Mouse (Mus musculus) telencephalon, adult 2 months (tissue): ENCODE measurements around the gene Smarca5.

Experiments
- DNase-seq: peaks from one replicate; pipeline ENCODE4 v3.0.0-alpha.2; 2011; ENCODE audit warnings: low read depth, low spot score

Smarca5 gene

DNA sequence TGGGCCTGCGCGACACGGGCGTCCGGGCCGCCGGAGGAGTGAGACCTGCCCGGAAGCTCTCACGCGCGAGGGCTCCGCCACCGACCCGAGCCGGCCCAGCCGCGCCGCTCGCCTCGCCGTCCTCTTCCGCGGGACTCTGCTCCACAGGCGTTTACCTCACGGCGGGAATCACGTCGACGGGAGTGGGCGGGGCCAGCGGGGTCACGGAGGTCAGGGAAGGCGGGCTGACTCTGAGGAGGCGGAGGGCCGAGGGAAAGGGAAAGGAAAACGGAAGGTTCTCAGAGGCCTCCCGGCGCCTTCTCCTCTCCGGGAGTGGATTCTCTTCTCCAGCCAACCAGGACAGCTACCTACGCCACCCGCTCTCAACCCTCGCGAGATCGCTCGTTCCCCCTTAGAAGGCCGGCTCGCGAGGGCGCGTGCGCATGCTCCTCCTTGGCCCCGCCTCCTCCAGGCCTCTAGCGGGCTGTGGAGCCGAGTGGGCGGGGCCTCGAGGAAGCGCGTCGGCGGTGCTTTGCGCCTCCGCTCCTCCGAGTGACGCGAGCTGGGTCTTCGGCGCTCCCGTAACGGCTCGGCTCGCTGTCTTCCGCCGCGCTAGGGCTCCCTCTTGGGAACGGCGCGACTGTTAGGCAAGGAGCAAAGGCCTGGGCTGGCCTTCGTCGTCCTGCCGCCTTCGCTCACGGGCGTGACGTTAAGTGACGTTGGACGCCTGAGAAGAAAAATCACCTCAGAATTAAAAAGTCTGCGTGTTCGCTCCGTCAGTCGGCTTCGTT is at the start of gene Smarca5:
Smarca5 (minus strand) TSS at position 343 of the 770 bp plus-strand sequence.
- peak; percentile 91 for DNase-seq

DNA sequence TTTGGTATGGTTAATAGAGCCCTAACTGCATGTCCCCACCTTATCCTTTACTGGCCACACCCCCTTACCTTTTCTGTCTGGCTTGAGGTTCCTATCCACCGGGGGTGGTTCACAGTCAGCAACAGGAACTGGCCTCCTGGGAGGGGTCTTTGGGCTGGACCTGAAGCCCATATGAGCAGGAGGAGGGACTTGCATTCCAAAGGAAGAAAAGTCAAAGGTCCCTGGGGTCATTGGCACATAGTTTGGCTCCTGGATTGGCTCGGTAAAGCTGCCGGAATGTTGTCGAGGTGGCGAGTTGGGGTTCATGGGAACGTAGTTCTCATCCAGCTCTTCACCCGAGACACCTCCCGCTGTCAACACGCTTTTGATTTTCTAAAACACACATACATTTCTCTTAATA is 45.3 kb upstream of the Smarca5 start:
- no peak for DNase-seq

DNA sequence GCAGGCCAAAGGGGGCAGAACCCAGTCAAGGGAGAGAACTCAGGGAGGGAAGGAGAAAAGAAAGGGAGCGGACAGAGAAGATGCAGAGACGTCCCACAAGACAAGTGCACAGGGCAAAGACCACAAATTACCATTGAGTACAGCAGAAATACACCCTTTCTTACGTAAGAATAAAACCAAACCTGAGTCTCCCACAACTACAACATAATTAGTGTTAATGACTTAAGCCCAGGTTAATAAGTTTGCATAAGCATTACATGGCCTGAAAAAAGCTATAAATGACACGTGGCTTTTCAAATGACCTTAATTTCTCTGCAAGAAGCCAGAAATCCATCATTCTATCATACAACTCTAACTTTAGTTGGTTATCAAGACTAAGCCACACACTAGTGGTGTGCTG is 44.0 kb upstream of the Smarca5 start:
- no peak for DNase-seq

DNA sequence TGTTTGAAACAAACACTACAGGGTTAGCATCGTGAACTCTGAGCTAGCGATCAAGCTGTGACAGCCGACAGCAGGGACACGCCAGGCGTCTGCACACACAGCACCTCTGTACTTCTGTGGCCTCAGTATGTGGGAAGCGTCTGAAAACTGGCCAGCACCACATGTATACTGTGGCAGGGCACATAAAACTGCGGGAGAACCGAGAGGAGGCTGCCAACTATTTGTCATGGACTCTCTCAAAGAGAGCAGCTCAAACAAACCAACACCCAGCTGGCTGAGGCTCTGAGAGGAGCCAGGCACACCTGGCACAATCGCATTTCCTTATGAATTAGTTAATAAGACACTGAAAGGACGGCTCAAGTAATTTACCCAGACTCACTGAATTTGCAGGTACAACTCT is 42.0 kb upstream of the Smarca5 start:
- no peak for DNase-seq

DNA sequence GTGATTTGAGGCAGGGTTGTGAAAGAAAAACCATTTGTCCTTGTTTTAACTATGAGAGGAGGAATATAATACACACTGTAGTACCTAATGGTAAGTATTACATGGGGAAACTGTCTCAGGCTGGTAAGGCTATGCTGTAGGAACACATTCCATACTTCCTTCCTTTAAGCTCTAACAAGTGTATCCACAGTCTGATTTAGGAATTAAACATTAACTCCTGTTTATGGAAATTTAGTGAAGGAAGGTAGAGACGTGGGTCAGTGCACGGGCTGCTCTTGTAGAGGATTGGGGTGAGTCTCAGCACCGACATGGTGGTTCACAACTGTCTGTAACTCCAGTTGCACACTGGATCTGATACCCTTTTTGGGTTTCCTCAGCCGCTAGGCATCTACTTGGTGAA is 41.0 kb upstream of the Smarca5 start:
- DNase-seq, result no peak

DNA sequence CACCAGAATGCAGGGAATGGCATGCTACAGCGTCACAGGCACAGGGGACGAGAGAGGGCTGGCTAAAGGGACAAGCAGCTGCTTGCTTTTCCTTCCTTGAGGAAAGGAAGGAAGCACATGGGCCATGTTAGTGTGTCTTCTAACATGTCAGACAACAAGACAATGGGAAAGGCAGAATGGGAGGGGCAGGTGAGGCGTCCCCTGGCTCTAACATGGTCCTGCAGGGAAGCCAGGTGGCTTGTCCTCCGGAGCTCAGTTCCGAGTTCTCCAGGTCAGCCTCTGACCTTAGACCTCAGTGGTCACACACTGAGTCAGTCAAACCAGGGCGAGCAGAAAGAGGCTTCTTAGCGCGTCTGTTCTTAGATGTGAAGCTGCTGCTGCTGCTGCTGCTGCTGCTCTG is 37.1 kb upstream of the Smarca5 start:
- DNase-seq, result no peak

DNA sequence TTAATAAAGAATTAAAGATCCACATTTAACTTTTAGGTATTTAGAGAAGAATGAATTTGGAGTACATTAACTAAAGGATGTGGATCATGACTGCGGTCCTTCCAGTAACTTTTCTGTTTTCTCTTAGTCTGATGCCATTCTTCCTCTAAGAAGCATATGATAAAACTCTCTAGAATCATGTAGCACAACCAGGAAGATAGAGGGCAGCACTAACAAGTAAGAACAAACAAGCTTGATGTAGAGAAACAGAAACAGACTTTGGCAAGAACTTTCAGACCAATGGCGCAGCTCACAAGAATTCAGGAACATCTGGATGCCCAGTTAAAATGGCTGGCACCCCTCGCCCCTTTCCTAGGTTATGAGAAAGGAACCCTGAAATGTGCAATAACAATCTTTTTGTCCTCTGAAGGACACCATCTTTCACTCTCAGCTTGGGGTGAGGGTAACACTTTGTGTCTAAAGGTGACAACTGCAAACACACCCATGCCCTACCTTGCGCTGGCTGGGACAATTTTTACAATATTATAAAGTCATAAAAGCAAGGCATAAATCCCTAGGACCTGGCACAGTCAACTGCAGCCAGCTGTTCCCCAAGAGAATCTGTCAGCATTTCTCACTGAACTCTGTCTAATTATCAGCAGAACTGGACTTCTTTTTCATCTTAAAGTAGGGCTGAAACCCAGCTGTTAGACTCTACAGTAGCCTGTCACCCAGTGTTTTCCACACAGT is 33.6 kb upstream of the Smarca5 start:
- DNase-seq, result peak; percentile 41

DNA sequence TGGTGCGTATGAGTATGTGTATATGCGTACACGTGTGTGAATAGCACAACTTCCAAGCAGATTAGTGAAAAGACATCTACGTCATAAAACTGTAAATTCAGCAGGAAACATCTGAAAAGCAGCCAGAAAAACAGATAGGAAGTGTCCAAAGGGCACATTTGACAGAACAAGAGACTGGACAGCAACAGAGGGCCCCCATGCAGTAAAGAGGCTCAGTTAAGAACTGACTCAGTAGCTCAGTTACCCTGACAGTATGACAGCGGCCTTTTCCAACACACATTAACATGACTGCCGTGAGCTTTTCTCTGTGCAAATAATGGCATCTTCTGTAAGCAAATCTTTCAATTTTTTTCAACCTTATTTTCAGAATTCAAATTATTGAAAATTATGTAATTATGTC is 29.2 kb upstream of the Smarca5 start:
- no peak for DNase-seq

DNA sequence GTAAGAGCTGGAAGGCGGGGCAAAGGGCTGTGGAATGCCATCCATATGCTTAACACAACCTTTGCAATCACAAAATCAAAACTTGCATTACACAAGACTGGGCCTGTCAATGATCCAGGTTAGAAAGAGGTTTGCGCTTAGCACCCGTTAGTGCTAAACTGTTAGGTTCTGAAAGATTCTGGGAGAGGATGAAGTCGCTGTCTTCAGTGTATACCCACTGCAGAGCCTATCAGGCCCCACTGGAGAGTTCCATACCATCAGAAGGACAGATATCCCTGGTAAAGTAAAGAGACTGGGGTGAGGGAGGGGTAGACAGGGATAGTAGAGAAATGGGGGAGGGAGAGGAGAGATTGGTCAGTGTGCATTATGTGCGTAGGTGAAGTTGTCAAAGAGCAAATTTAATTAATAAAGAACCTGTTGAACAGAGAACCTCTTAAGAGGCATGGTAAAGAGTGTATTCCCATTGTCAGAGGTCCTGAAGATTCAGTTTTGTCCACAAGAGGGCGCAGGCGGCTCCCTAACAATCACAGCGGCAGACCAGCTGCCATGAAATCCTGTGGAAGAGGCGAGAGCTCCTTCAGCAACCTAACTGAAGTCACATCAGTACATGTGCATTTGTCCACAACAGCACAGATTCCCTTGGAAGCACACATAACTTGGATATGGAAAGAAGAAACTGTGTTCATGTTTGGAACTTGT is 13.9 kb upstream of the Smarca5 start:
- peak; percentile 64 for DNase-seq

DNA sequence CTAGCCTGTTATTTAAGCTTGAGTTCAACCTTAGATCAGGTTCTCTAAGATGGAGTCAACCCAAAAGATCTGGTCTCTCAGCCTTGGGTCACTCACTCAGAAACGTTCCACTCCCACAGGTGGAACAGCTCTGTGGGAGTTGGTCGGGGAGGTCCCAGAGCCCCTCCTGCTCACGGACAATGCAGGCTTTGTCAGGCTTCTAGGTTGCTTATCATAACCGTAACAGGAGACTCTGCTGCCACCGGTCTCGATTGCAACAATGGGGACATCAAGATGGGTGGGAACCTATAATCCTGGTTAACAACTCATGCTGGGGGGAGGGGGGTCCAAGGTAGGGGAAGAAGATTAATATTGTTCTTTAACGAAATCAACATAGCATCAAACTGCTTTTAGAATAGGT is 13.1 kb upstream of the Smarca5 start:
- no peak for DNase-seq

DNA sequence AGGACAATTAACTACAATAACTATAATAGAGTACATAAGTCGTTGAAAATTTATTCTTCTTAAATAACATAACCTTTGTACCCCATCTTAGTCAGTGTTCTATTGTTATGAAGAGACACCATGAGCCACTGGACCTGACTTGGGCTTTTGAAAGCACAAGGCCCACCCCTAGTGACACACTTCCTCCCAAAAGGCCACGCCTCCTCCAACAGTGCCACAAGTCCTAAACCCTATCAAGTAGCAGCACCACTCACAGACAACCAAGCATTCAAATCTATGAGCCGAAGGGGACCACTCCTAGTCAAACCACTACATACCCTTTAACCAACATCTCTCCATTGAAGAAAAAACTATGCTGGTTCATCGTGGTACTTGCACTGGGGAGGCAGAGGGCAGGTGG is 9.8 kb upstream of the Smarca5 start:
- no peak for DNase-seq

DNA sequence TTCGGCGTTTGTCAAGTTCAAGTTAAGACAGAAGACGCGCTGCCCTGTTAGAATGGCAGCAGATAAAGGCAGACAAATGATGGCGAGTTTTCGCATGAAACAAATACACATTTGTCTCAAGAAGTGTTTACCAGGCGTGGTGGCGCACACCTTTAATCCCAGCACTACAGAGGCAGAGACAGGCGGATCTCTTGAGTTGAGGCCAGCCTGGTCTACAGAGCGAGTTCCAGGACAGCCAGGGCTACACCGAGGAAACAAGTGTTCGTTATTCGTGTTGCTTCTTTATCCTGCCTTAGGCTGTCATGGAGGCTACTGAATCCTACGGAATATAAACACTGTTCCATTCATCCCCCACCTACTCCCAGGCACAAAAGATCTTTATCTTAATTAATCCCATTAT is 635 bp upstream of the Smarca5 start:
- DNase-seq, result no peak

DNA sequence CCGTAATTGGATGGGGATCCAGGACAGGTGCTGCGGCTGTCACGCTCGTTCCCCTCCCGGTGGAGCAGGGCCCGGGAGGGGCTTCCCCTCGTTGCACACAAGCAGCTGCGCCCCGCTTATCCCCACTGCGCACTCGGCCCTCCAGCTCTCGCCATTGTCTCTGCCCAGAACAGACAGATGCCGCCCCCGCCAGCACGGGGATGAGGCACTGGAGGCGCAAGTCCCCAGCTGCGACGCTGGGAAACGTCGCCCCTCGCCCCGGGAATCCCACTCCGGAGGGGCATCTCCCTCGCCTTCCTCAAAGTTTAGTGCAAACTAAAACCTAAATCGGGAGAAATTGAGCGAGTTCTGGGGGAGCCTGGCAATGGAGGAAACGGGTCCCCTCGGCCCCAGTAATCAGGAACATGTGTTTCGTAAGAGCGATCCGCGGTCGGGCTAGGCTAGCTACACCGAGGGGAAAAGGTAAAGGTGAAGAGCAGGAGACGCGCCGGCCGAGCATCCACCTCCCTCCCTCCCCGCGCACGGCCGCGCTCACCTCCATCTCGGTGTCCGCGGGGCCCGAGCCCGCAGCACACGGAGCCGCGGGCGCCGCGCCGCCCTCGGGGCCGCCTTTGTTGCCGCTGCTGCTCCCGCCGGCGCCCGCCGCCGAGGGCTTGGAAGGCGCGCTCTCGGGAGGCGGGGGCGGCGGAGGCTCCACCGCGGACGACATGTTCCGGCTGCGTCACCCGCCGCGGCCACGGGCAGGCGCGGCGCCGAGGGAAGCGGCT is 726 bp downstream of the Smarca5 start:
- peak; percentile 33 for DNase-seq

DNA sequence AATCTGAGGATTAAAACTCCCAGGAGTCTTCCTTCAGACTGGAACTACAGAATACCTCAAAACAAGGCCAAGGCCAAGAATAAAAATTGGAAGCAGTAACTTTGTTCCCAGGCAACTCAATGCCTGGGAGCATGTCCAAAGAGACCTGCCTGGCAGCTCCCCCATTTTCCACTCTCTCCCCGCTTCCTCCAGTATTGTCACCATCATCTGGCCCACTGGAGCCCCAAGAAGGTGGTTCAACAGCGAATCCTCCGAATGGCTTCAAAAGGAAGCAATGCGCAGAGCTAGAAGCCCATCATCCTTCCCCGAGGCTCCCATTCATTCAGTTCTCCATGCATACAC is 1.3 kb downstream of the Smarca5 start:
- peak; percentile 16 for DNase-seq

DNA sequence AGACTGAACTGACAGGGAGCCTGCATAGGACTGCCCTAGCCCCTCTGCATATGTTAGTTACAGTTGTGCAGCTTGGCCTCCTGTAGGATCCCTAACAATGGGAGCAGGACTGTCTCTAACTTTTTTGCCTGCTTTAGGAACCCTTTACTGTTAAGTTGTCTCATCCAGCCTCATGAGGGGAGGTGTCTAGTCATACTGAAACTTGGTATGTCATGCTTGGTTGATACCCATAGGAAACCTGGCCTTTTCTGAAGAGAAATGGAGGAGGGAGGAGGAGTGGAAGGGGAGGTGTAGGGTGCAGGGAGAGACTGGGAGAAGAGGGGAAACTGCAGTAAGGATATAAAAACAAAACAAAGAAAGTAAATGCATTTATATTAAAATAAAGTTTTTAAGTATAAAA is 7.0 kb downstream of the Smarca5 start:
- no peak for DNase-seq

DNA sequence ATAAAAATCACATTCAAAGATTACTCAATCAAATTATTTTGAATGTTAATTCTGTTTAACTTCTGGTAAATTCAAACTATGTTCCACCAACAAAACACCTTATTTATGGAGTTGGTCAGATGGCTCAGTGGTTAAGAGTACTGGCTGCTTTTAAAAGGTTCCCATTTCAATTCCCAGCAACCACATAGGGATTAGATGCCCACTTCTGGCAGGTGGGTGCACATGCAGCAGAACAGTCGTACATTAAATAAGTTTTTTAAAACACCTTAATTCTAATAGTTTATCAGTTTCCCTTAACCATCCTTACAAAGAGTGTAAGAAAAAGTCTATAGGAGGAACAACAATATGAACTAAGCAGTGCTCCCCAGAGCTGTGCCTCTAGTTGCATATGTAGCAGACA is 24.8 kb downstream of the Smarca5 start:
- DNase-seq, result no peak

DNA sequence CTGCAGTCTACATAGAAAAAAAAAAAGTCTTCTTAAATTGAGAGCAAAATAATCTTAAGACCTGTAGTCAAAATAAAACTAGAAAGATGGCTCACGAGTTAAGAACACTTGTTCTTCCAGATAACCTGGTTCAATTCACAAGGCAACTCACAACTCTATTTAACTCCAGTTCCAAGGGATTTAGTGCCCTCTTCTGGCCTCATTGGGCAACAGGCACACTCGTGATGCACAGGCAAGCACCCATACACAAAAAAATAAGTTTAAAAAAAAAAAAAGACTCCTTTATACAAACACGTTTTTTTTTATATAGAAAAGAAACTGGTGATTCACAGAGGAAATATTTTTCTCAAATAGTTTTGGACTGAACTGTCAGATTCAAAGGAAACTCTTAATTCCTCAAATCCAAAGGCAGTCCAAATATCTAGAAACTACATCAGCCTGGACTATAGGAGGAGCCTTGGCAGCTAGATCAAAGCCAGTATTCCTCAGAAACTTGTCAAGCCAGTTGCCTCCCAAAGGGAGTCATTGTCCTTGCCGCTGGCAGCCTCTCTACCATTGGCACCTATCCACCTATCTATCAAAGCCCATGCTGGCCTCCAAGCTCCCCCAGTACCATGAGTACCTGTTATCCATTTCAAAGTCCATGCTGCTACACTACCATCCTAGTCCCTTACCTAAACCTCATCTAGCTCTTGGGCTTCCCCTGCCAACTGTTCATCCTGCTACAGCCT is 28.5 kb downstream of the Smarca5 start:
- DNase-seq, result no peak

DNA sequence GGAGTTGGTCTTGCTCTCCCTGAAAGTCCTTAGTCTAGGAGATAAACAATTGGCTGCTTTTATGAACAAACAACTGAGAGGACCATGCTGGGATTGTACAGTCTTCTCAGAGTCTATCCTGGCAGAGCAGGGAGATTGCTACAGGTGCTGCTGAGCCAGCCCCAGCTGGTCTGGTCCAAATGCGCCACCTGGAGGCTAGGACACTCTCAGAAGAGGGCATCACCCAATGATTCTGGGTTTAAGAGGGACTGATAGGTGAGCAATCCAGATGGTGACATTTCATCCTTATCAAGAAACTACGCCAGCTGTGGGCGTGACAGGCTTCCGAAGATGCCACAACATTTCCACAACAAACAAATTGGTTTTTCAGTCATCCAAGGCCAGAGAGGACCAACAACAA is 51.2 kb downstream of the Smarca5 start:
- DNase-seq, result no peak

DNA sequence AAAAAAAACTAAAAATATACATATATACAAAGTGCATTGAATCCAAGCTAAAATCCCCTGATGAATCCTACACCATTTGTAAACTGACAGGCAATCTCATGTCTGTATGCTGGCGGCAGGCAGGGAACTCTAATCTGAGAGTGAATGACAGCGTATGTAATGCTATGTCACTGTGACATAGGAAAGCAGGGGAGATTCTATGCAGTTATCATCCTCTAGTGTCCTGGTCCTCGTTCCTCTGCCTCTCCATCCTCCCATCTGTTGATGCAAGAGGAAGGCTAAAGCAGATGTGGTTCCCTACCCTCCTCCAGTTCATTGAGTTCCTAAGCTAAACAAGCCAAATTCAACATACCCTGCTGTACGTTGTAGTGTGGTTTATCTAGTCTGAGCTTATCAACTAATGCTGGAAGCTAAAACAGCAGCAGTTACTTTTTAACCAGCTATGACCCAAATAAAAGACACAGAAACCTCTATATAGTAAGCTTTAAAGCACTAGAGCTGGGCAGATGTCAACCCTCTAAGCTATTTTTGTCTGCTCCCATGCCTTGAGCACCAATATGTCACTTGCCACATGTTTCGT is 55.5 kb downstream of the Smarca5 start:
- no peak for DNase-seq

DNA sequence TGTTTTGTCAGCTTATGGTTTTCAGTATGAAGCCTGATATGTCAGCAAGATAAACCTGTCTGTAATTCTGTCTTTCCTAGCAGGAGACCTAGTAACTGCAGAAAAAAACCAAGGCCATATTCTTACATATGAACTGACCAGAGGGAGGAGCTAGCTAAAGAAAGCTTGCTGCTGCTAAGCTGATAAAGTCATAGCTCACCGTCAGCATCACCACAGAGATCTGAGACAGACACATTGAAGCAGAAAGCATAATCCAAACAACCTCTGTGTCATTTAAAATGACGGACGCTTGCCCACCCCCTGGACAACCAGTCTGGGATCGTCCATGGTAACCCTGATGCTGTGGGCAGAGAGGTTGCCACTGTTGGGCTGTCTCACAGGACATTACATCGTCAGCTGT is 56.7 kb downstream of the Smarca5 start:
- no peak for DNase-seq

DNA sequence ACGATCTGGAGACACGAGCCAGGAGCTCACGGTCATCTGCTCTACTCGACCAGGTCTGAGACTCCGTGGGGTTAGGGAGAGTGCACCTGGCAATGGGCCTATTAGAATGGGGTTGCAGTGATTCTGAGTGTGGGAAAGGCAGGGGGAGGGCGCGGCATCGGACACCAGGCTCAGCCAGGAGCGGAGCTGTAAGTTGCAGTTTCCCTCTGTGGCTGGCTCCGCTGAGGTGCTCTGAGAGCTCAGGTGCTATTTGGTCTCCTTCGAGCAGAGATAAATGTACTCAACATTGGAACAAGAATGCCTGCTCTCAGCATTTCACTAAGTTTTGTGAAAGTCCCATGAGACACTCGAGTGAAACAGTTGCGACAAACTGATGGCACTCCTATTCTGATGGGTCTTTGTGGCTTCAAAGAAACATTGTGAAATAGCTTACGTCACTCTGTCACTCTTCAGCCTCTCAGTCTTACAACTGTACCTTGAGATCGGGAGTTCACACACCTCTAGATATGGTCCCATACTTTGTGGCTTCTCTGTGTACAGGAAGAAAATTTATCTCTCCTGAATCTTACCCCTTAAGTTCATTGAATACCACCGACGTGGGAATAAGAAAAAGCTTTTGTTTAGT is 69.9 kb downstream of the Smarca5 start:
- DNase-seq, result no peak
